Mouse (Mus musculus) kidney, adult 2 months (tissue): ENCODE measurements around the gene Ddx58.

Experiments used
- CTCF ChIP-seq: fragments of 200-500 bp; conservative IDR thresholded peaks from 2 replicates; pipeline ENCODE4 v1.5.1; 2011; ENCODE audit warnings: low read depth, mild to moderate bottlenecking, control low read depth, low read length, moderate library complexity, mixed read lengths; ENCODE audit not compliant: insufficient read depth, insufficient read length
- POLR2A ChIP-seq: fragments of 200-500 bp; IDR thresholded peaks from one replicate; pipeline ENCODE4 v1.6.1; 2011; ENCODE audit warnings: low read depth, low read length, control low read depth

DNA sequence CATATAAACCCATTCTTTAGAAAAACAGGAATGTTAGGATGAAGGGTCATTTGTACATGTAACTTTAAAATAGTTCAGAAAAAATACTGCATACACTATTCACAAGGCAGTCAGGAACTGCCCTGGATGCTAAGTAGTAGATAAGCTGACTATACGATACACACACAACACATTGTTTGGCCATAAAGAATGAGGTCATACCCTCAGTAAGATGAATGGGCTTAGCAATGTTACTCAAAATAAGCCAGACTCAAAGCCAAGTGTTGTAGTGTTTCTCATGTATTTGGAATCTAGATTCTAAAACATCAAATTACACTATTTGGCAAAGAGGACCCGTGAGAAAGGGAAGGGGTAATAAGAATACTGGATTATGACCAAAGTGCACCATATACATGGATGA is 14.1 kb upstream of the Ddx58 start:
- TF ChIP-seq CTCF (no peak), POLR2A (no peak)
